Mouse (Mus musculus) frontal cortex, adult 2 months (tissue): ENCODE measurements at regions not wholly inside any gene's neighbourhood (a gene's known extent, or its start where the extent isn't known, plus 50 kb on each side); places are given as distances from the start of the nearest gene placed in this dataset.

Experiments used
- DNase-seq, 2 experiments: peaks; one replicate each; pipeline ENCODE4 v3.0.0; 2022; ENCODE audit warnings: low spot score in 1 of 2; ENCODE audit errors: extremely low spot score in 1 of 2

DNA sequence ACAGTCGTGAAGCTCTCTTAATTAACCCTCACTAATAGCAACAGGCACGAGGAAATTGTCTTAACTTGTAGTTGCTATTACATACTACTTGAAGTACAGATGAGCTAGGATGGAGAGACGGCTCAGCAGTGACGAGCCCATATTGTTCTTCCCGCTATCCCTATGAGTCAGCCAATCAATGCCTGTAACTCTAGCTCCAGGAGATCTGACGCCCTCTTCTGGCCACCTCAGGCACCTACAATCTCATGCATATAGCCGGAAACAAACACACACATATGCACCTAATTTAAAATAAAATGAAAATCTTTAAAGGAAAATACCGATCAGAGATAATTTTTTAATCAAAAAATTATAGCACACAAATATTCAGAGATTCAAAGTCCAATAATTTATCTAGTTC lies 125.3 kb upstream of the Fn1 start:
- no peak for DNase-seq

GRCm38 (mm10) chr1:71775865-71776501 lies 123.0 kb upstream of the Fn1 start:
- DNase-seq, result peak in 1 of 2 experiments; percentile 14

DNA sequence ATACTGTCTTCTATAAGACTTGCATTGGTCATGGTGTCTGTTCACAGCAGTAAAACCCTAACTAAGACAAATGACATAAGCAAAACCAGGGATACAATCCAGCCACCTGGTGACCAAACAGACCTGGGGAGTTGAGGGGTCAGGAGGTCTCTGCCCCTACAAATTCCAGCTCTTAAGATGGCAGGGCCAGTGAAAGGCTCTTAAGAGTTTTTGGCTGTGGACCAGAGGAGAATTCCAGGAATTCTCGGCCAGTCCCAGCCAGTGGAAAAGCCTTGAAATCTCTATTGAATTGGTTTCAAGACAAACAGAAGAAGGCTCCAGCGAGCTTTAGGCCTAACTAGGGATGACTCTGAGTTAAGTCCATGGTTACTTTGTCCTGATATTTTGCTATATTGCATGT lies 119.5 kb upstream of the Fn1 start:
- DNase-seq, result no peak

- peak; percentile 5 to 32 for DNase-seq
These were observed 118.8 kb upstream of the Fn1 start for GRCm38 (mm10) chr1:71771798-71772197.

- DNase-seq, result no peak
These were observed 116.6 kb upstream of the Fn1 start for GRCm38 (mm10) chr1:71769595-71769994.

- DNase-seq, result no peak
These were observed 114.7 kb upstream of the Fn1 start for GRCm38 (mm10) chr1:71767705-71768104.

- DNase-seq, result no peak
These were observed 114.1 kb upstream of the Fn1 start for GRCm38 (mm10) chr1:71767076-71767475.

DNA sequence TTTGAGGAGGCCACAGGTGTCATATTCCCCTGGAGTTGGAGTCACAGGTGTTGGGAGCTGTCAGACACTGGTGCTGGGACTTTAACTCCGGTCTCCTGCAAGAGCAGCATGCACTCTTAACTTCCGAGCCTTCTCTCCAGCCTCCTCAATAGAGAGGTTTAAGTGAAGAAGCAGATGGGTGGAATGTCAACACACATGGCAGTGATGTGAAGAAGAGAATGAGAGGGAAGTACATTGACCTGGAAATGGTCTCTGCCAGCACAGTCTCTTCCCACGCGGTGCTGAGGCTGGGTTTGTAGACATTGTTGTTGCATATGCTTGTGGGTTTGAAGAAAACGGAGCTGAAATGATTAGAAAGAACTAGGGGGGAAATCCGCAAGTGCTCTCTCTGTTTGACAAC lies 112.0 kb upstream of the Fn1 start:
- peak in 1 of 2 experiments; percentile 39 for DNase-seq

- DNase-seq, result no peak
These were observed 110.5 kb upstream of the Fn1 start for GRCm38 (mm10) chr1:71763530-71763929.

DNA sequence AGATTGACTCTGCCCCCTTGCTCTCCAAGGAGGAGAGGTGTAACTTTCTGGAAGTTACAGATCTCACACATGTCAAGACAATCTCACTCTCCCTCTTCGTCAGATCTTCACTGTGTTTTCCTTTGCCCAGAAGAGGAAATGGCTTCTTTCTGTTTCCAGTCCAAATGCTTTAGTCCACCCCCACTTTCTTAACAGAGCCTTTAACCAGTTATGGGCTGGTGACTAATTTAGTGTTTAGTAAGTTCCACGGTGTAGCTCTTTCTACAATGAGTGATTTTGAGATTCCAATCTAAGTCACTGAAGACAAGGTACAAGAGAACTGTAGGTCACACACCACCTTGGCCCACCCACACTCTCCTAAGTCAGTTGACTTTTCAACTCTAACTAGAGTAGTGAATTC lies 107.3 kb upstream of the Fn1 start:
- no peak for DNase-seq

GRCm38 (mm10) chr1:71757236-71757635 lies 104.2 kb upstream of the Fn1 start:
- DNase-seq, result no peak

GRCm38 (mm10) chr1:71756159-71756558 lies 103.2 kb upstream of the Fn1 start:
- no peak for DNase-seq

DNA sequence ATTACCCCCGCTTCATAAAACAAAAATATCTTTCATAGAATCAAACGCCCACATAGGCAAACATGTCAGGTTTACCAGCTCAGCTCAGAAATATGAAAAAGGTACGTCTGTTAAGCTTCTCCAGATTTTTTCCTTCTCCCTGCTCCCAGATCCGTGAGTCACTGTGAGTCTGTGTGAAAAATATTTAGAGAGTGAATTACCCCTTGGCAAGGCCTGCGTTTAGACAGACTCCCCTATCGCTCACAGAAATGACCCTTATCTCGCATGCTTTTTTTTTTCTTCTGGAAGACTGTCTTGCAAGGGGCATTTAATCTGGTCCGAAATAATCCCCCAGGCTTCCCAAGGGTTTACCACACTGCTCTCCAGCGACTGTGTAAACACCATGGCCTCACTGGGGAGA lies 102.4 kb upstream of the Fn1 start:
- DNase-seq, result no peak

DNA sequence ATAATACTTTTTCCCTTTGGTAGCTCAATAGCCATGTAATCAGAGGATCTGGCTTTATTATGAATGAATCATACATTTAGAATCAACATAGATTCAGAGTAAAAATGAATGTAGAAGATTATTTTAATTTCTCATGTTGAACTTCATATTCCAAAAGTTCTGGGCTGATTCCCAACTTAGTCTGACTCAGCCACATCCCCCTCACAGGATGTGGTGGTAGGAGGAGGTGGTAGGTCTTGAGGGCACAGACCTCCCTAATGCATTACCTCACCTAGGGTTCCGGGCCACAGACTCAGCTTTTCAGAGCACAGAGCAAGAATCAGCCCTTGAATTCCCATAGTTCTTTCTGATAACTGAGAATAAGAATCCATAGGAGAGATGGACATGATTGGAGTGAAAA lies 99.4 kb upstream of the Fn1 start:
- no peak for DNase-seq

DNA sequence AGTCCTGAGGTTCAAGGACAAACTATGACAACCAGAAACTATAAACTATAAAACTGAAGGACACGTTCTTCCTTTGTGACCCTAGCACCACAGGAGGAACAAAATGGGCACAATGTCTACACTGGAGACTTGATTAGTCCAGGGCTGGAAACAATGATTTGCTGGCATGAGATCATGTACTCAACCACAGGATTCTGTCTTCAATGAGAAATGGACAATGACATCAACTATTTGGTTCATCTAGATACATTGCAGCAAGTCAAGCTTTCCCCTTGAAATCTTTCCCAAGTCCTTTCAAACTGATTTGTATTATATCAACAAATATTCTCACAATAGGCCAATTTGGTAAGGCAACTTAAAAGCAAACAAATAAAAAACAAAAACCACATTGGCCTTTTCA lies 98.6 kb upstream of the Fn1 start:
- DNase-seq, result no peak

GRCm38 (mm10) chr1:71735606-71736005 lies 82.6 kb upstream of the Fn1 start:
- no peak for DNase-seq

DNA sequence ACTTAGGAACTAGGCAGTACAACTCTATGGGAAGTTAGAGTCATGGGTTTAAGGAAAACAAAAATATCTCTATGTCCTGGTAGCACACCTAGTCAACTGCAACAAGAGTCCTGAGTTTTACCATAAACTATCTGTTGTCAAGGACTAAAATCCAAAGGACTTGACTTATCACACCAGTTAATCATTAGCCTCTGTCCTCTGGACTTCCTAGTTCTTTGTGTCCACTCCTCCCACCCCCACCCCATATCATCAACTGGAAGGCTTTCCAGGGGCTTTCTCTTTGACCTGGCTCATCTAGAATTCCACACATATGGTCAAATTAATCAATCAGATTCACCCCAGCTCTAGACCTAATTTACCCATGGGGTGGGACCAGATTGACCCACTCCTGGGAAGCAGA lies 78.6 kb upstream of the Fn1 start:
- DNase-seq, result no peak

DNA sequence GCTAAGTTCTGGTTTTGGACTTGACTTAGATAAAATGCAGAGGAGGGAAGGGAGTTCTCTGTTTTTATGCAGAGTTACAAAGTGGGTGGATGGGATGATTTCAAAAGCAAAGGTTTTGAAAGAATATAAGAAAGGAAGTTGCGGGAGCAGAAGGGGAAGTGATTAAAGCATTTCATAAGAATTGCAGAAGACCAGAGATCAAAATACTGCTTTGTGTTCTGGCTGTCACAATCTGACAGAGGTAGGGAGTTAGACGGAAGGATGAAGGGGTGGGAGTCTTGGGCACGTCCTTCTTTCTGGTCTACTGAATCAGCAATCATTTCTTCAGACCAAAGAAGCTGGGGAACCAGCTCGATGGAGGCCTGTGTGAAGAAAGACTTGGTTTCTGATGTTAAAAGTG lies 78.0 kb upstream of the Fn1 start:
- DNase-seq, result no peak

- no peak for DNase-seq
These were observed 75.9 kb upstream of the Fn1 start for GRCm38 (mm10) chr1:71728852-71729347.

DNA sequence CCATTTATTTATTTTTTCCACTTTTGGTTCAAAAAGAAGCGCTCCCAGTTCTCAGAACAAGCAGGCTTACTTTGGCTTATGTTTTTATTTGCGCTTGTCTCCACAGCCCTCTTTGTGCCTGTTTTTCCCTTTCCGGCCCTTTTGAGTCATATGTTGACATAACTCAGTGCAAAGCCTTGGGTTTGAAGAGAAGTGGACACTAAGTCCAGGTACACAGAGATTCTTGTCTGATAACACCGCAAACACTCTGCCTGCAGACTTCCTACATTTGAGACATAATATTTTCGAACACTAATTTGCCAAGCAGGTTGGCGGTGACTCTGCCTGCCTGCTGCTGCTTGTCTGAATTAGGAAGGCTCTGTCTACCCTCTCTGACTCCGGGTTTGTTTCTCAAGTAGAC lies 70.8 kb upstream of the Fn1 start:
- DNase-seq, result no peak

DNA sequence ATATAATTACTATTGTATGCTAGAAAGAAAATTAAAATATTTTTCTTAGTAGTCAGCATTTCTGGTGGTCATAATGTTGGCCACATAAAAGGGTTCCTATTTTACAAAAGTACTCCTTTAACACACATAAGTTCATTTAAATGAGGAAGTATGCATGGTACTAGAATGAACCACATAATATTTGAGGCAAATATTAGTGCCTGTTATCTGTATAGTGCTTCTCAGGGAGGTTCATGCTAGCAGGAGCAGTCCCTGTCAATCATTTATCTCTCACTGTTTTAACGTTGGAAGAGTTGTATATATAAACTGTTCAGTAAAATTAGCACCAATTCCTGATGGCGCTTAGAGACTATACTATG lies 70.0 kb upstream of the Fn1 start:
- DNase-seq, result no peak

DNA sequence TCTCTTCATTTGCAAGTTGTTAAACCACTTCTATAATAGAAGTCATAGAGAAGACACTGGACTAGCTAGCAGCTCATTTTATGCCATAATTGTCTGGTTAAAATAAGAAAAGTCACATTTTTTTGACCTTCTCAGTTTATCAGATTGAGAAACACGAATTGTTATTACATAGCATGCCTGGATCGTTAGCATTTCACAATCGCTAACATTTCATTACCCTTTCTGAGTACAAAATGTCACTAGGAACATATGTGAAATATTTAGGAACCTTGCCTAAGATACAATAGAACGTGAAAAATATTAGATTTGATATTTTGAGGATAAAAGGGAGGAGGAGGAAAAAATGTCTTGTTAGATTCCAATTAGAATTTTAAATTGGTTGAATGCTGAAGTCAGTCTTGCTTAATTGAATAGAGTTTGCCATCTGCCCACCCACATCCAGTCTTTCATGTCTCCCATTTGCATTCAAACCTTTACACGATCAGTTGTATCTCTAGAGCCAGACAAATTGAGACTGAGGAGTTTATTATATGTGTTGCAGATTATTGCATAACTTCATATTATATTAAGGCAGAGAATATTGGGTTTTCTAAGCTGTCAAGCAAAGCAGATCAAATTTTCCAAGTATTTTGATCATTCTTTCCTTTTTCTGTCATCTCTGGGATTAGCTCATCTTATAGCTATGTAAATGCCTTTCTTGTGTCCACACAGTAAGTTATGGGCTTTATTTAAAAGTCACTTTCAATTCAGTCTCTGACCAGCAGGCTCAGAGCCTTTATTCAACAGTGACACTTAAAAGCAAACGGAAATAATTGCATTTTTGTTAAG lies 69.4 kb upstream of the Fn1 start:
- DNase-seq, result peak in 1 of 2 experiments; percentile 5
